Mouse (Mus musculus): Measurements from ENCODE around the gene Rtl8a. TPM values are rescaled to one million over a fixed set of nuclear protein-coding genes. Genes with fewer than 3 reads are reported as not detected.
A peak's percentile ranks its signal among the peaks of the same experiment; 100 is the strongest.
"Not testable (repeated sequence)": the region's sequence is repeated elsewhere in the genome, so short reads cannot be mapped to it uniquely, and the experiment has no call there.

Rtl8a gene
- 66.0 and 67.4 TPM in 2 replicates for polyA plus RNA-seq (2016; fragmentation: Nextera tagmentation; extraction: Ambion mirVana)

- H3K4me2 ChIP-seq (replicated peaks): peak within 1 kb of the TSS; percentile 36
- not testable (repeated sequence) for H3K27ac ChIP-seq, H3K36me3 ChIP-seq, H3K9me3 ChIP-seq, H3K4me1 ChIP-seq, H3K27me3 ChIP-seq, H3K9ac ChIP-seq
- H3K4me3 ChIP-seq: peak within 1 kb of the TSS; percentile 29
- 21% methylated on average over 13 of the region's 50 CpGs for WGBS
- peak; percentile 79 for ATAC-seq (ENCODE audit: insufficient number of reproducible peaks, insufficient read depth, low FRiP score, low TSS enrichment)
Observed at GRCm38 (mm10) chrX:53642980-53643961, at the start of gene Rtl8a. TSS of gene Rtl8a (minus strand) at chrX:53643682.

GRCm38 (mm10) chrX:53693141-53693540 is 49.7 kb upstream of the Rtl8a start:
- no peaks in the 10 kb centered on the region for H3K27me3 ChIP-seq
- 71% methylated on average over 2 of the region's 2 CpGs for WGBS

GRCm38 (mm10) chrX:53692065-53692464 is 48.6 kb upstream of the Rtl8a start:
- no peak overlapping the region for H3K4me2 ChIP-seq (replicated peaks)
- ATAC-seq (ENCODE audit: insufficient number of reproducible peaks, insufficient read depth, low FRiP score, low TSS enrichment): no peak
- H3K4me1 ChIP-seq: no peaks in the 10 kb centered on the region
- WGBS: 63% methylated on average over 2 of the region's 2 CpGs
- no peak overlapping the region for H3K27ac ChIP-seq
- no peak overlapping the region for H3K4me3 ChIP-seq
- no peaks in the 10 kb centered on the region for H3K9me3 ChIP-seq
- H3K9ac ChIP-seq: no peak overlapping the region
- H3K27me3 ChIP-seq: no peaks in the 10 kb centered on the region
- no peaks in the 10 kb centered on the region for H3K36me3 ChIP-seq

More at GRCm38 (mm10) chrX:53693141-53693540, 49.7 kb upstream of the Rtl8a start:
- no peak for ATAC-seq (ENCODE audit: insufficient number of reproducible peaks, insufficient read depth, low FRiP score, low TSS enrichment)
- Histone ChIP-seq H3K9ac (no peak overlapping the region), H3K27ac (no peak overlapping the region), H3K4me2 (replicated peaks) (no peak overlapping the region), H3K36me3 (no peaks in the 10 kb centered on the region), H3K4me1 (no peaks in the 10 kb centered on the region), H3K9me3 (no peaks in the 10 kb centered on the region), H3K4me3 (no peak overlapping the region)

GRCm38 (mm10) chrX:53684676-53685075 is 41.2 kb upstream of the Rtl8a start:
- not testable (repeated sequence) for ATAC-seq (ENCODE audit: insufficient number of reproducible peaks, insufficient read depth, low FRiP score, low TSS enrichment); H3K4me1 ChIP-seq; H3K4me2 ChIP-seq (replicated peaks); H3K4me3 ChIP-seq; H3K9me3 ChIP-seq; H3K27me3 ChIP-seq; H3K9ac ChIP-seq; H3K27ac ChIP-seq; H3K36me3 ChIP-seq
- WGBS: 83% methylated on average over 2 of the region's 4 CpGs

GRCm38 (mm10) chrX:53682650-53683049 is 39.2 kb upstream of the Rtl8a start:
- H3K4me2 ChIP-seq (replicated peaks); ATAC-seq (ENCODE audit: insufficient number of reproducible peaks, insufficient read depth, low FRiP score, low TSS enrichment); H3K4me1 ChIP-seq; H3K27me3 ChIP-seq; H3K9ac ChIP-seq; H3K4me3 ChIP-seq; H3K9me3 ChIP-seq; H3K27ac ChIP-seq; H3K36me3 ChIP-seq: not testable (repeated sequence)
- 53% methylated on average over 2 of the region's 3 CpGs for WGBS

- H3K4me2 ChIP-seq (replicated peaks); H3K4me3 ChIP-seq; H3K36me3 ChIP-seq; H3K27ac ChIP-seq; H3K9ac ChIP-seq; H3K27me3 ChIP-seq; H3K4me1 ChIP-seq; H3K9me3 ChIP-seq; ATAC-seq (ENCODE audit: insufficient number of reproducible peaks, insufficient read depth, low FRiP score, low TSS enrichment): not testable (repeated sequence)
- 36% methylated on average over 2 of the region's 2 CpGs for WGBS
Observed at GRCm38 (mm10) chrX:53676943-53677342, 33.5 kb upstream of the Rtl8a start.

GRCm38 (mm10) chrX:53670696-53671095 is 27.2 kb upstream of the Rtl8a start:
- not testable (repeated sequence) for H3K9ac ChIP-seq, H3K27ac ChIP-seq, H3K4me1 ChIP-seq, H3K9me3 ChIP-seq, H3K36me3 ChIP-seq, H3K27me3 ChIP-seq
- peak overlapping the region; percentile 27 for H3K4me2 ChIP-seq (replicated peaks)
- ATAC-seq (ENCODE audit: insufficient number of reproducible peaks, insufficient read depth, low FRiP score, low TSS enrichment): 0 out of 2 replicates have a peak, but pooled peaks have one; percentile 12
- peak overlapping the region; percentile 25 for H3K4me3 ChIP-seq
- 12% methylated on average over 3 of the region's 4 CpGs for WGBS

- Histone ChIP-seq H3K9ac (no peak within 1 kb of the TSS), H3K4me1 (no peaks in the 10 kb centered on the region), H3K27ac (no peak within 1 kb of the TSS), H3K9me3 (no peaks in the 10 kb centered on the region), H3K4me3 (peak within 1 kb of the TSS; percentile 25), H3K4me2 (replicated peaks) (peak within 1 kb of the TSS; percentile 27), H3K27me3 (no peaks in the 10 kb centered on the region), H3K36me3 (no peaks in the 10 kb centered on the region)
- peak; percentile 93 for ATAC-seq (ENCODE audit: insufficient number of reproducible peaks, insufficient read depth, low FRiP score, low TSS enrichment)
- WGBS: 14% methylated on average over 15 of the region's 15 CpGs
Observed at GRCm38 (mm10) chrX:53670294-53670693, 26.8 kb upstream of the Rtl8a start, which contains the start of gene Rtl8b. TSS of gene Rtl8b (minus strand) at chrX:53670408.

GRCm38 (mm10) chrX:53669557-53670270 is 26.2 kb upstream of the Rtl8a start:
- H3K36me3 ChIP-seq, H3K27me3 ChIP-seq, H3K9ac ChIP-seq, H3K4me1 ChIP-seq, H3K9me3 ChIP-seq, H3K27ac ChIP-seq: not testable (repeated sequence)
- no CpG with 5 or more reads among the region's 36 CpGs for WGBS
- Histone ChIP-seq H3K4me2 (replicated peaks) (0 out of 2 replicates have a peak overlapping the region, but pooled peaks have one; percentile 24), H3K4me3 (peak overlapping the region; percentile 25)
- ATAC-seq (ENCODE audit: insufficient number of reproducible peaks, insufficient read depth, low FRiP score, low TSS enrichment): peak; percentile 42; the same call in 1 of the 2 replicates

GRCm38 (mm10) chrX:53652917-53653316 is 9.4 kb upstream of the Rtl8a start:
- not testable (repeated sequence) for H3K9me3 ChIP-seq; H3K4me1 ChIP-seq; H3K4me2 ChIP-seq (replicated peaks); H3K36me3 ChIP-seq; H3K27ac ChIP-seq; ATAC-seq (ENCODE audit: insufficient number of reproducible peaks, insufficient read depth, low FRiP score, low TSS enrichment); H3K27me3 ChIP-seq; H3K9ac ChIP-seq; H3K4me3 ChIP-seq
- WGBS: 71% methylated on average over 4 of the region's 4 CpGs

GRCm38 (mm10) chrX:53645885-53646284 is 2.4 kb upstream of the Rtl8a start:
- Histone ChIP-seq H3K4me2 (replicated peaks) (no peak overlapping the region), H3K9me3 (no peaks in the 10 kb centered on the region), H3K27ac (no peak overlapping the region), H3K9ac (no peak overlapping the region), H3K36me3 (no peaks in the 10 kb centered on the region), H3K4me3 (no peak overlapping the region), H3K27me3 (no peaks in the 10 kb centered on the region), H3K4me1 (no peaks in the 10 kb centered on the region)
- ATAC-seq (ENCODE audit: insufficient number of reproducible peaks, insufficient read depth, low FRiP score, low TSS enrichment): no peak
- 84% methylated on average over 6 of the region's 6 CpGs for WGBS

- H3K9ac ChIP-seq; H3K27me3 ChIP-seq; H3K4me1 ChIP-seq; H3K36me3 ChIP-seq; H3K4me3 ChIP-seq; H3K27ac ChIP-seq; ATAC-seq (ENCODE audit: insufficient number of reproducible peaks, insufficient read depth, low FRiP score, low TSS enrichment); H3K9me3 ChIP-seq: not testable (repeated sequence)
- WGBS: 65% methylated on average over 3 of the region's 4 CpGs
- peak overlapping the region; percentile 36 for H3K4me2 ChIP-seq (replicated peaks)
Observed at GRCm38 (mm10) chrX:53642604-53642979, 890 bp downstream of the Rtl8a start.

Data from embryonic facial prominence, embryonic 12.5 days (tissue).